Mouse (Mus musculus) myocyte (in vitro differentiated cells): ENCODE results near the gene Hibadh. TPM values are rescaled to one million over a fixed set of nuclear protein-coding genes. Genes with fewer than 3 reads are reported as not detected.

Experiments
- H3K27me3 ChIP-seq: one replicate; pipeline ENCODE4 v1.6.1; 2011; ENCODE audit not compliant: control insufficient read depth, insufficient read depth, insufficient read length
- H3K36me3 ChIP-seq: one replicate; pipeline ENCODE4 v1.6.1; 2011; ENCODE audit not compliant: control insufficient read depth, insufficient read depth
- H3K4me2 ChIP-seq: one replicate; pipeline ENCODE4 v1.6.1; 2011; ENCODE audit warnings: low read depth, control low read depth
- H3K4me3 ChIP-seq: one replicate; pipeline ENCODE4 v1.5.1; 2011; ENCODE audit warnings: mild to moderate bottlenecking, control low read depth, moderate library complexity
- H3K79me2 ChIP-seq: one replicate; pipeline ENCODE4 v1.6.1; 2011; ENCODE audit not compliant: control insufficient read depth, insufficient read depth
- H3ac ChIP-seq: one replicate; pipeline ENCODE4 v1.6.1; 2011; ENCODE audit not compliant: control insufficient read depth, insufficient read length
- CEBPB ChIP-seq: IDR thresholded peaks from 2 replicates; pipeline ENCODE4 v1.6.1; 2011; ENCODE audit warnings: mild to moderate bottlenecking, moderate library complexity; ENCODE audit not compliant: poor library complexity, insufficient read depth, severe bottlenecking
- E2F4 ChIP-seq: IDR thresholded peaks from one replicate; pipeline ENCODE4 v1.6.1; 2011; ENCODE audit warnings: mild to moderate bottlenecking, control low read depth, moderate library complexity; ENCODE audit not compliant: insufficient read depth
- MAX ChIP-seq: IDR thresholded peaks from one replicate; pipeline ENCODE4 v1.6.1; 2011; ENCODE audit warnings: low read depth, mild to moderate bottlenecking, control low read depth
- MYOD1 ChIP-seq, 3 experiments: IDR thresholded peaks; one replicate each; pipeline ENCODE4 v1.6.1; 2011; ENCODE audit warnings: control low read depth in 2 of 3, low read depth in 2 of 3, mild to moderate bottlenecking in 2 of 3, moderate library complexity in 1 of 3; ENCODE audit not compliant: insufficient read length in 2 of 3, control insufficient read depth in 1 of 3
- MYOG ChIP-seq, 3 experiments: IDR thresholded peaks; one replicate each; pipeline ENCODE4 v1.6.1; 2011; ENCODE audit warnings: control low read depth in 2 of 3, low read depth in 2 of 3, mild to moderate bottlenecking in 2 of 3; ENCODE audit not compliant: insufficient read length in 2 of 3, control insufficient read depth in 1 of 3, insufficient read depth in 1 of 3
- POLR2A ChIP-seq: IDR thresholded peaks from one replicate; pipeline ENCODE4 v1.6.1; 2011; ENCODE audit warnings: low read depth, mild to moderate bottlenecking, control low read depth, moderate library complexity; ENCODE audit not compliant: insufficient read length
- POLR2AphosphoS2 ChIP-seq: IDR thresholded peaks from one replicate; pipeline ENCODE4 v1.6.1; 2011; ENCODE audit warnings: low read depth, control low read depth; ENCODE audit not compliant: insufficient read length
- REST ChIP-seq: IDR thresholded peaks from one replicate; pipeline ENCODE4 v1.6.1; 2011; ENCODE audit warnings: mild to moderate bottlenecking, control low read depth, moderate library complexity; ENCODE audit not compliant: insufficient read depth, insufficient read length
- SRF ChIP-seq: IDR thresholded peaks from one replicate; pipeline ENCODE4 v1.6.1; 2011; ENCODE audit warnings: low read depth; ENCODE audit not compliant: control insufficient read depth, insufficient read length
- TCF12 ChIP-seq: IDR thresholded peaks from one replicate; pipeline ENCODE4 v1.6.1; 2011; ENCODE audit warnings: mild to moderate bottlenecking, control low read depth; ENCODE audit not compliant: poor library complexity, insufficient read depth, severe bottlenecking
- TCF3 ChIP-seq: IDR thresholded peaks from one replicate; pipeline ENCODE4 v1.6.1; 2011; ENCODE audit warnings: low read depth, control low read depth; ENCODE audit not compliant: insufficient read length
- USF1 ChIP-seq: IDR thresholded peaks from one replicate; pipeline ENCODE4 v1.6.1; 2011; ENCODE audit warnings: low read depth, mild to moderate bottlenecking, control low read depth, moderate library complexity
- polyA plus RNA-seq: library from polyadenylated mRNA; unstranded; fragments of >200 nt; fragmentation: generic; extraction: Trizol; gene quantifications from one replicate; pipeline ENCODE4 v1.2.1, GENCODE M21; 2012; ENCODE audit warnings: missing spikeins

Hibadh gene
- polyA plus RNA-seq, 1 experiment, result 37.0 TPM

GRCm38 (mm10) chr6:52513876-52514405, 126.2 kb downstream of the Hibadh start:
- H3ac ChIP-seq, result no peak overlapping the region
- TF ChIP-seq REST (no peak), POLR2A (no peak), TCF12 (no peak), POLR2AphosphoS2 (no peak), CEBPB (no peak)
- no peak overlapping the region for H3K4me2 ChIP-seq
- H3K36me3 ChIP-seq, result no peaks in the 10 kb centered on the region
- H3K79me2 ChIP-seq, result no peaks in the 10 kb centered on the region
- no peak overlapping the region for H3K4me3 ChIP-seq
- H3K27me3 ChIP-seq, result no peaks in the 10 kb centered on the region

DNA sequence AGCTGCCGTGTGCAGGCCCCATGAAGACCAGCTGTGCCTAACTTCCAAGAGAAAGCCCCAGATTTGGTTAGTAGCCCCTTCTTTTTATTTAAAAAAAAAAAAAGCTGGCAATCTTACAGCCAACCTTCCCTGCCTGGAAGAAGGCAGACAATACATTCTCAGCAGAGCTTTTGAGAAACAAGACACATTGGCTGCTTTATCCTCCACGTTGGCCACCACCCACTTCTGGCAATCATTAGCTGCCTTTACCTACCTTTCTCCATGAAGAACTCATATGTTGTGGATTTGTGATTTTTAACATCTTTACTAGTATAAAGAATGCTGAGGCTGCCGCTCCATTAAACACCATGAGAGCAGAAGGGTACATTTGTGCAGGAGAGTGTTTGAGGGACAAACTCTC, 131.4 kb downstream of the Hibadh start:
- Histone ChIP-seq H3K27me3 (no peaks in the 10 kb centered on the region), H3K4me3 (no peak overlapping the region), H3ac (no peak overlapping the region), H3K79me2 (no peaks in the 10 kb centered on the region), H3K4me2 (no peak overlapping the region), H3K36me3 (no peaks in the 10 kb centered on the region)
- TF ChIP-seq TCF3 (no peak), TCF12 (no peak), USF1 (no peak), MYOD1 (IDR thresholded peaks at IDR 0.05; ENCODE audit: control insufficient read depth in 1 of 3, insufficient read length in 2 of 3, low read depth in 2 of 3) (no peak), POLR2AphosphoS2 (no peak), SRF (no peak), REST (no peak), CEBPB (no peak), MAX (no peak), E2F4 (no peak), MYOG (IDR thresholded peaks at IDR 0.05; ENCODE audit: control insufficient read depth in 1 of 3, insufficient read depth in 1 of 3, insufficient read length in 2 of 3, low read depth in 2 of 3) (no peak), POLR2A (no peak)

- H3K4me2 ChIP-seq, result no peak overlapping the region
- H3K79me2 ChIP-seq, result no peaks in the 10 kb centered on the region
- H3K4me3 ChIP-seq, result no peak overlapping the region
Observed at GRCm38 (mm10) chr6:52507946-52508345, 132.2 kb downstream of the Hibadh start.

DNA sequence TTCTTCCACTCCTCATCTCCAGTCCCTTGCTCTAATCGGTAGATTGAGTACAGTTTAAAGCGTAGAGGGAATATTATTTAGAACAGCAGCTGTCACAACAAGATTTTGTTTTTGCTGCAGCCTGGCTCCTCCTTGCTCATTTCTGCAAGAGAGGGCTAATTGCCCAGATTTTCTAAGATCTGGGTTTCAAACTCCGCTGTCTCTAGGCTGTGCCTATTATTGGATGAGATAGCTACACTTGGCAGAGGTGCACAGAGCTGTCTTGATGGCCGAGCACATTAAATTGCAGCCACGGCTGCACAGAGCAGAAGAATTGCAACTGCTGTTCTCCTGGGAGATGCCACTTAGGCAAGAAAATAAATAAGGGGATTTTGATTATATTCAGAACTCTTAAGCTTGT, 133.0 kb downstream of the Hibadh start:
- no peak overlapping the region for H3K4me3 ChIP-seq
- H3K79me2 ChIP-seq, result no peaks in the 10 kb centered on the region
- no peak overlapping the region for H3ac ChIP-seq
- TF ChIP-seq TCF12 (no peak), MAX (no peak), TCF3 (no peak), E2F4 (no peak), MYOD1 (IDR thresholded peaks at IDR 0.05; ENCODE audit: control insufficient read depth in 1 of 3, insufficient read length in 2 of 3, low read depth in 2 of 3) (no peak), POLR2AphosphoS2 (no peak), POLR2A (no peak), MYOG (IDR thresholded peaks at IDR 0.05; ENCODE audit: control insufficient read depth in 1 of 3, insufficient read depth in 1 of 3, insufficient read length in 2 of 3, low read depth in 2 of 3) (no peak), REST (no peak), USF1 (no peak), CEBPB (no peak), SRF (no peak)
- H3K36me3 ChIP-seq, result no peaks in the 10 kb centered on the region
- no peaks in the 10 kb centered on the region for H3K27me3 ChIP-seq
- no peak overlapping the region for H3K4me2 ChIP-seq

More at GRCm38 (mm10) chr6:52507946-52508345, 132.2 kb downstream of the Hibadh start:
- Histone ChIP-seq H3K27me3 (no peaks in the 10 kb centered on the region), H3ac (no peak overlapping the region), H3K36me3 (no peaks in the 10 kb centered on the region)
- TF ChIP-seq TCF3 (no peak), POLR2A (no peak), REST (no peak), MYOG (IDR thresholded peaks at IDR 0.05; ENCODE audit: control insufficient read depth in 1 of 3, insufficient read depth in 1 of 3, insufficient read length in 2 of 3, low read depth in 2 of 3) (no peak), POLR2AphosphoS2 (no peak), MAX (no peak), MYOD1 (IDR thresholded peaks at IDR 0.05; ENCODE audit: control insufficient read depth in 1 of 3, insufficient read length in 2 of 3, low read depth in 2 of 3) (no peak), SRF (no peak), CEBPB (no peak), E2F4 (no peak), USF1 (no peak)

- TF ChIP-seq SRF (no peak), USF1 (no peak), TCF3 (no peak), POLR2AphosphoS2 (no peak), MYOD1 (IDR thresholded peaks at IDR 0.05; ENCODE audit: control insufficient read depth in 1 of 3, insufficient read length in 2 of 3, low read depth in 2 of 3) (no peak), MAX (no peak), E2F4 (no peak), MYOG (IDR thresholded peaks at IDR 0.05; ENCODE audit: control insufficient read depth in 1 of 3, insufficient read depth in 1 of 3, insufficient read length in 2 of 3, low read depth in 2 of 3) (no peak), POLR2A (no peak), TCF12 (no peak), CEBPB (no peak), REST (no peak)
- Histone ChIP-seq H3K27me3 (no peaks in the 10 kb centered on the region), H3K79me2 (no peaks in the 10 kb centered on the region), H3K4me2 (no peak overlapping the region), H3ac (no peak overlapping the region), H3K4me3 (no peak overlapping the region), H3K36me3 (no peaks in the 10 kb centered on the region)
Observed at GRCm38 (mm10) chr6:52505777-52506755, 134.1 kb downstream of the Hibadh start.
